Mouse (Mus musculus) neural tube, embryonic 11.5 days (tissue): Measurements from ENCODE around the gene Apex1. TPM values are rescaled to one million over a fixed set of nuclear protein-coding genes. Genes with fewer than 3 reads are reported as not detected.
"Not testable (repeated sequence)": the region's sequence is repeated elsewhere in the genome, so short reads cannot be mapped to it uniquely, and the experiment has no call there.

Source experiments
- ATAC-seq: fragments of 200-750 bp; cut with Nextera tagmentation; 2 replicates; pipeline ENCODE4 v1.8.0; 2017; ENCODE audit warnings: moderate number of reproducible peaks, mild to moderate bottlenecking, moderate TSS enrichment, moderate library complexity; ENCODE audit not compliant: insufficient read depth, low FRiP score, low TSS enrichment
- DNase-seq: peaks from one replicate; pipeline ENCODE4 v3.0.0-alpha.2; 2015; ENCODE audit warnings: low spot score
- H3K27ac ChIP-seq: fragments of 300-500 bp; sonication (generic); 2 replicates; pipeline ENCODE4 v1.5.1; 2014; ENCODE audit warnings: low read depth, mild to moderate bottlenecking, low read length
- H3K27me3 ChIP-seq: fragments of 300-500 bp; sonication (generic); 2 replicates; pipeline ENCODE4 v1.6.1; 2014; ENCODE audit warnings: mild to moderate bottlenecking, low read length, mixed read lengths; ENCODE audit not compliant: control insufficient read depth, insufficient read depth
- H3K36me3 ChIP-seq: fragments of 300-500 bp; sonication (generic); 2 replicates; pipeline ENCODE4 v1.6.1; 2014; ENCODE audit warnings: mild to moderate bottlenecking, low read length, moderate library complexity, mixed read lengths; ENCODE audit not compliant: control insufficient read depth, insufficient read depth
- H3K4me1 ChIP-seq: fragments of 300-500 bp; sonication (generic); 2 replicates; pipeline ENCODE4 v1.6.1; 2014; ENCODE audit warnings: low read length, mixed read lengths; ENCODE audit not compliant: control insufficient read depth, insufficient read depth
- H3K4me2 ChIP-seq: fragments of 300-500 bp; sonication (generic); 2 replicates; pipeline ENCODE4 v1.6.1; 2014; ENCODE audit warnings: low read depth, mild to moderate bottlenecking, moderate library complexity
- H3K4me3 ChIP-seq: fragments of 300-500 bp; sonication (generic); 2 replicates; pipeline ENCODE4 v1.5.1; 2014; ENCODE audit warnings: low read depth, low read length
- H3K9ac ChIP-seq: fragments of 300-500 bp; sonication (generic); 2 replicates; pipeline ENCODE4 v1.6.1; 2014; ENCODE audit warnings: mild to moderate bottlenecking, low read length
- H3K9me3 ChIP-seq: fragments of 300-500 bp; sonication (generic); 2 replicates; pipeline ENCODE4 v1.6.1; 2016; ENCODE audit warnings: low read length; ENCODE audit not compliant: control insufficient read depth
- WGBS: fragments of 180-500 bp; shearing (Covaris S2); extraction: QIAGEN DNeasy Blood & Tissue Kit; methylation state at CpG from one replicate; pipeline ENCODE4 v1.1.7; 2014; 5-methylcytosine and 5-hydroxymethylcytosine counted together
- polyA plus RNA-seq: library from polyadenylated mRNA; unstranded; fragments of >200 nt; fragmentation: Nextera tagmentation; extraction: Ambion mirVana; gene quantifications from 2 replicates; pipeline ENCODE4 v1.2.1, GENCODE M21; 2014

Apex1 gene
- polyA plus RNA-seq, 1 experiment from 2014 or later = 330 TPM

- DNase-seq = peak; percentile 34
- ATAC-seq = no peak
- H3K27ac ChIP-seq = no peak overlapping the region
These were observed 28.6 kb upstream of the Apex1 start for GRCm38 (mm10) chr14:50895985-50896746.

GRCm38 (mm10) chr14:50896747-50897373, 27.9 kb upstream of the Apex1 start:
- Histone ChIP-seq H3K36me3 (no peaks in the 10 kb centered on the region), H3K9me3 (no peaks in the 10 kb centered on the region), H3K27ac (no peak overlapping the region), H3K4me1 (peaks cover 5% of the 10 kb centered on the region; the same call in 1 of the 2 replicates), H3K9ac (peak overlapping the region; percentile 61), H3K27me3 (0 out of 2 replicates have a peak, but pooled peaks cover 2% of the 10 kb centered on the region), H3K4me2 (peak overlapping the region; percentile 83), H3K4me3 (peak overlapping the region; percentile 43)
- peak; percentile 53; the same call in 1 of the 2 replicates for ATAC-seq
- WGBS = 19% methylated on average over 23 of the region's 23 CpGs
- DNase-seq = peak; percentile 24

More at GRCm38 (mm10) chr14:50895985-50896746, 28.6 kb upstream of the Apex1 start:
- Histone ChIP-seq H3K9ac (peak overlapping the region; percentile 61), H3K9me3 (no peaks in the 10 kb centered on the region), H3K27me3 (0 out of 2 replicates have a peak, but pooled peaks cover 2% of the 10 kb centered on the region), H3K36me3 (no peaks in the 10 kb centered on the region), H3K4me1 (peaks cover 5% of the 10 kb centered on the region; the same call in 1 of the 2 replicates), H3K4me2 (peak overlapping the region; percentile 83), H3K4me3 (peak overlapping the region; percentile 43)
- WGBS = 16% methylated on average over 19 of the region's 19 CpGs

- H3K4me2 ChIP-seq = peak within 1 kb of the TSS; percentile 83
- 48% methylated on average over 7 of the region's 7 CpGs for WGBS
- H3K9me3 ChIP-seq = no peaks in the 10 kb centered on the region
- DNase-seq (no peak), ATAC-seq (no peak)
- no peaks in the 10 kb centered on the region for H3K36me3 ChIP-seq
- H3K27ac ChIP-seq = no peak within 1 kb of the TSS
- H3K4me1 ChIP-seq = peaks cover 5% of the 10 kb centered on the region; the same call in 1 of the 2 replicates
- H3K9ac ChIP-seq = peak within 1 kb of the TSS; percentile 61
- H3K4me3 ChIP-seq = peak within 1 kb of the TSS; percentile 43
- 0 out of 2 replicates have a peak, but pooled peaks cover 2% of the 10 kb centered on the region for H3K27me3 ChIP-seq
These were observed 27.4 kb upstream of the Apex1 start, which contains the start of gene Klhl33 for GRCm38 (mm10) chr14:50897374-50897765. TSS of gene Klhl33 (minus strand) at chr14:50897507.

GRCm38 (mm10) chr14:50897992-50898391, 26.8 kb upstream of the Apex1 start:
- ATAC-seq, H3K4me2 ChIP-seq, H3K9me3 ChIP-seq, H3K27ac ChIP-seq, DNase-seq, H3K36me3 ChIP-seq, H3K4me3 ChIP-seq, H3K9ac ChIP-seq, H3K4me1 ChIP-seq, H3K27me3 ChIP-seq: not testable (repeated sequence)
- WGBS = 94% methylated on average over 2 of the region's 2 CpGs

GRCm38 (mm10) chr14:50903973-50904827, 20.6 kb upstream of the Apex1 start:
- H3K4me1 ChIP-seq = no peaks in the 10 kb centered on the region
- H3K36me3 ChIP-seq = no peaks in the 10 kb centered on the region
- ATAC-seq = peak; percentile 78
- no peak overlapping the region for H3K27ac ChIP-seq
- H3K4me2 ChIP-seq = peak overlapping the region; percentile 63
- no peaks in the 10 kb centered on the region for H3K27me3 ChIP-seq
- H3K9ac ChIP-seq = peak overlapping the region; percentile 16
- DNase-seq = peak; percentile 71
- H3K9me3 ChIP-seq = no peaks in the 10 kb centered on the region
- peak overlapping the region; percentile 32 for H3K4me3 ChIP-seq
- 3% methylated on average over 26 of the region's 26 CpGs for WGBS

- H3K27me3 ChIP-seq = no peaks in the 10 kb centered on the region
- no peak overlapping the region for H3K4me3 ChIP-seq
- DNase-seq = no peak
- H3K9me3 ChIP-seq = no peaks in the 10 kb centered on the region
- H3K4me1 ChIP-seq = no peaks in the 10 kb centered on the region
- no peak overlapping the region for H3K27ac ChIP-seq
- no peak overlapping the region for H3K9ac ChIP-seq
- WGBS = 81% methylated on average over 4 of the region's 4 CpGs
- no peaks in the 10 kb centered on the region for H3K36me3 ChIP-seq
- ATAC-seq = no peak
- H3K4me2 ChIP-seq = no peak overlapping the region
These were observed 20.0 kb upstream of the Apex1 start for GRCm38 (mm10) chr14:50904828-50905129.

- H3K9ac ChIP-seq, ATAC-seq, DNase-seq, H3K4me1 ChIP-seq, H3K27me3 ChIP-seq, H3K27ac ChIP-seq, H3K4me2 ChIP-seq, H3K36me3 ChIP-seq, H3K9me3 ChIP-seq, H3K4me3 ChIP-seq: not testable (repeated sequence)
These were observed 19.4 kb upstream of the Apex1 start for GRCm38 (mm10) chr14:50905327-50905726.

GRCm38 (mm10) chr14:50908126-50908525, 16.6 kb upstream of the Apex1 start:
- Histone ChIP-seq H3K27ac (no peak overlapping the region), H3K4me1 (no peaks in the 10 kb centered on the region), H3K27me3 (no peaks in the 10 kb centered on the region), H3K4me2 (no peak overlapping the region), H3K9ac (no peak overlapping the region), H3K4me3 (no peak overlapping the region), H3K9me3 (no peaks in the 10 kb centered on the region), H3K36me3 (peaks cover 2% of the 10 kb centered on the region; the same call in 1 of the 2 replicates)
- no peak for DNase-seq
- no peak for ATAC-seq
- WGBS = 74% methylated on average over 4 of the region's 4 CpGs
